Mouse (Mus musculus) forebrain, embryonic 13.5 days (tissue): ENCODE measurements around the gene Ccr10. TPM values are rescaled to one million over a fixed set of nuclear protein-coding genes. Genes with fewer than 3 reads are reported as not detected.

Experiments
- ATAC-seq: fragments of 200-750 bp; cut with Nextera tagmentation; 2 replicates; pipeline ENCODE4 v1.8.0; 2017
- H3K27ac ChIP-seq: fragments of 300-500 bp; sonication (generic); 2 replicates; pipeline ENCODE4 v1.5.1; 2015; ENCODE audit warnings: inconsistent platforms, mild to moderate bottlenecking, moderate library complexity
- H3K27me3 ChIP-seq: fragments of 300-500 bp; sonication (generic); 2 replicates; pipeline ENCODE4 v1.6.1; 2015; ENCODE audit warnings: mild to moderate bottlenecking, inconsistent platforms
- H3K36me3 ChIP-seq: fragments of 300-500 bp; sonication (generic); 2 replicates; pipeline ENCODE4 v1.6.1; 2015; ENCODE audit warnings: mild to moderate bottlenecking, inconsistent platforms; ENCODE audit not compliant: poor library complexity, severe bottlenecking
- H3K4me1 ChIP-seq: fragments of 300-500 bp; sonication (generic); 2 replicates; pipeline ENCODE4 v1.6.1; 2015; ENCODE audit warnings: inconsistent platforms
- H3K4me2 ChIP-seq: fragments of 300-500 bp; sonication (generic); 2 replicates; pipeline ENCODE4 v1.6.1; 2015; ENCODE audit warnings: inconsistent platforms, mild to moderate bottlenecking, moderate library complexity
- H3K4me3 ChIP-seq: fragments of 300-500 bp; sonication (generic); 2 replicates; pipeline ENCODE4 v1.5.1; 2015; ENCODE audit warnings: mild to moderate bottlenecking, inconsistent platforms
- H3K9ac ChIP-seq: fragments of 300-500 bp; sonication (generic); 2 replicates; pipeline ENCODE4 v1.6.1; 2015; ENCODE audit warnings: mild to moderate bottlenecking, inconsistent platforms
- H3K9me3 ChIP-seq: fragments of 300-500 bp; sonication (generic); replicated peaks from 2 replicates; pipeline ENCODE4 v1.6.1; 2016; ENCODE audit warnings: inconsistent platforms
- WGBS: fragments of 180-500 bp; shearing (Covaris S2); methylation state at CpG from one replicate; pipeline ENCODE4 v1.1.7; 2015; 5-methylcytosine and 5-hydroxymethylcytosine counted together
- polyA plus RNA-seq: library from polyadenylated mRNA; unstranded; fragments of >200 nt; fragmentation: Nextera tagmentation; extraction: Ambion mirVana; gene quantifications from 2 replicates; pipeline ENCODE4 v1.2.1, GENCODE M21; 2015

Ccr10 gene
- polyA plus RNA-seq, 1 experiment from 2014 or later: not detected

DNA sequence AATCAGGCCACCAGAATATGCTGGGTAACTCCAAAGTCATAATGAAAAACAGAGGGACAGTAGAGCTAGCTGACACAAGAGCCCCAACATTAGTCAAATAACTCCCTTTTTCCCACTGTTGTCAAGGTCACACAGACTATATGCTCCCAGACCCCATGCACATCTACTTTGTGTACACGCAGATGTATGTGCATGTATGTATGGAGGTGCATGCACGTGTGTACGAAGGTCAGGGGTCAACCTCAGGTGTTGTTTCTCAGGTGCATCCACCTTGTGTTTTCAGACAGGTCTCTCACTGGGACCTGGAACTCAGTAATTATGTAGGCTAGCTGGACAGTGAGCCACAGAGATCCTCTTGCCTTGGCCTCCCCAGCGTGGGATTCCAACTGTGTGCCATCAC lies 10.2 kb upstream of the Ccr10 start:
- H3K27me3 ChIP-seq: 0 out of 2 replicates have a peak, but pooled peaks cover 9% of the 10 kb centered on the region
- H3K9me3 ChIP-seq: no peaks in the 10 kb centered on the region
- no peak overlapping the region for H3K4me2 ChIP-seq
- no peak for ATAC-seq
- H3K9ac ChIP-seq: no peak overlapping the region
- WGBS: 92% methylated on average over 4 of the region's 4 CpGs
- no peak overlapping the region for H3K27ac ChIP-seq
- H3K4me1 ChIP-seq: peaks cover 13% of the 10 kb centered on the region
- H3K36me3 ChIP-seq: no peaks in the 10 kb centered on the region
- H3K4me3 ChIP-seq: no peak overlapping the region

- Histone ChIP-seq H3K36me3 (no peaks in the 10 kb centered on the region), H3K9ac (no peak overlapping the region), H3K27ac (no peak overlapping the region), H3K4me2 (no peak overlapping the region), H3K9me3 (no peaks in the 10 kb centered on the region), H3K4me3 (no peak overlapping the region), H3K4me1 (peaks cover 9% of the 10 kb centered on the region), H3K27me3 (0 out of 2 replicates have a peak, but pooled peaks cover 11% of the 10 kb centered on the region)
- WGBS: 89% methylated on average over 12 of the region's 12 CpGs
- ATAC-seq: no peak
These were observed 9.7 kb upstream of the Ccr10 start for GRCm38 (mm10) chr11:101184984-101185383.

- H3K27ac ChIP-seq: no peak overlapping the region
- H3K36me3 ChIP-seq: no peaks in the 10 kb centered on the region
- no peak overlapping the region for H3K4me2 ChIP-seq
- H3K9ac ChIP-seq: 0 out of 2 replicates have a peak overlapping the region, but pooled peaks have one; percentile 21
- H3K9me3 ChIP-seq: no peaks in the 10 kb centered on the region
- WGBS: 83% methylated on average over 14 of the region's 14 CpGs
- H3K4me1 ChIP-seq: peaks cover 4% of the 10 kb centered on the region; the same call in 1 of the 2 replicates
- H3K27me3 ChIP-seq: peaks cover 30% of the 10 kb centered on the region
- no peak for ATAC-seq
- H3K4me3 ChIP-seq: no peak overlapping the region
These were observed 7.7 kb upstream of the Ccr10 start for GRCm38 (mm10) chr11:101182771-101183517.

GRCm38 (mm10) chr11:101181961-101182360 lies 6.7 kb upstream of the Ccr10 start:
- Histone ChIP-seq H3K9ac (no peak overlapping the region), H3K9me3 (no peaks in the 10 kb centered on the region), H3K27ac (no peak overlapping the region), H3K4me2 (no peak overlapping the region), H3K4me3 (no peak overlapping the region), H3K4me1 (peaks cover 9% of the 10 kb centered on the region), H3K36me3 (no peaks in the 10 kb centered on the region), H3K27me3 (peaks cover 40% of the 10 kb centered on the region)
- 90% methylated on average over 11 of the region's 11 CpGs for WGBS
- ATAC-seq: no peak

GRCm38 (mm10) chr11:101180846-101181740 lies 5.8 kb upstream of the Ccr10 start:
- WGBS: 38% methylated on average over 10 of the region's 10 CpGs

GRCm38 (mm10) chr11:101180261-101180660 lies 5.0 kb upstream of the Ccr10 start:
- Histone ChIP-seq H3K4me1 (peaks cover 25% of the 10 kb centered on the region), H3K9me3 (no peaks in the 10 kb centered on the region), H3K4me2 (no peak overlapping the region), H3K27ac (no peak overlapping the region), H3K27me3 (peaks cover 56% of the 10 kb centered on the region), H3K9ac (no peak overlapping the region), H3K36me3 (no peaks in the 10 kb centered on the region), H3K4me3 (no peak overlapping the region)
- whole genome bisulfite sequencing: 61% methylated on average over 17 of the region's 17 CpGs
- ATAC-seq: no peak

More at GRCm38 (mm10) chr11:101180846-101181740, 5.8 kb upstream of the Ccr10 start:
- H3K27ac ChIP-seq: no peak overlapping the region
- H3K4me3 ChIP-seq: no peak overlapping the region
- H3K4me1 ChIP-seq: peaks cover 18% of the 10 kb centered on the region
- no peak overlapping the region for H3K4me2 ChIP-seq
- ATAC-seq: no peak
- H3K9me3 ChIP-seq: no peaks in the 10 kb centered on the region
- no peak overlapping the region for H3K9ac ChIP-seq
- H3K27me3 ChIP-seq: peaks cover 48% of the 10 kb centered on the region
- H3K36me3 ChIP-seq: no peaks in the 10 kb centered on the region

DNA sequence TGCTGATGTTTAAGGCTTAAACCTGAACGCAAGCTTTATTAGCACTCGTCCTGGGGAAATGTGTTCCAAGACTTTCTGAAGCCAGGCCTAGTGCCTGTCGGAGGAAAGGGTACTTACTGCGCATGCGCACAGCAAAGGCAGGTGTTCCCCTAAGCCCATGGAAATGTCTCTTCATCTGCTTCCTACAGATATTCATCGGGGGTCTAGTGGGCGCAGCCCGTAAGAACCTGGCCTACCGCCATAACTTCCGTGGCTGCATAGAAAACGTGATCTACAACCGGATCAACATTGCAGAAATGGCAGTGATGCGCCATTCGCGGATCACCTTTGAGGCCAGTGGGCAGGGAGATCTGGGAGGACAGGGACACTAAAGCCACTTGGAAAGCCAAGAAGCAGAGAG lies 4.1 kb upstream of the Ccr10 start:
- H3K9me3 ChIP-seq: no peaks in the 10 kb centered on the region
- no peaks in the 10 kb centered on the region for H3K36me3 ChIP-seq
- ATAC-seq: no peak
- no peak overlapping the region for H3K4me3 ChIP-seq
- H3K27me3 ChIP-seq: peaks cover 65% of the 10 kb centered on the region
- no peak overlapping the region for H3K9ac ChIP-seq
- H3K4me2 ChIP-seq: no peak overlapping the region
- H3K27ac ChIP-seq: no peak overlapping the region
- 76% methylated on average over 15 of the region's 15 CpGs for WGBS
- peaks cover 35% of the 10 kb centered on the region for H3K4me1 ChIP-seq

DNA sequence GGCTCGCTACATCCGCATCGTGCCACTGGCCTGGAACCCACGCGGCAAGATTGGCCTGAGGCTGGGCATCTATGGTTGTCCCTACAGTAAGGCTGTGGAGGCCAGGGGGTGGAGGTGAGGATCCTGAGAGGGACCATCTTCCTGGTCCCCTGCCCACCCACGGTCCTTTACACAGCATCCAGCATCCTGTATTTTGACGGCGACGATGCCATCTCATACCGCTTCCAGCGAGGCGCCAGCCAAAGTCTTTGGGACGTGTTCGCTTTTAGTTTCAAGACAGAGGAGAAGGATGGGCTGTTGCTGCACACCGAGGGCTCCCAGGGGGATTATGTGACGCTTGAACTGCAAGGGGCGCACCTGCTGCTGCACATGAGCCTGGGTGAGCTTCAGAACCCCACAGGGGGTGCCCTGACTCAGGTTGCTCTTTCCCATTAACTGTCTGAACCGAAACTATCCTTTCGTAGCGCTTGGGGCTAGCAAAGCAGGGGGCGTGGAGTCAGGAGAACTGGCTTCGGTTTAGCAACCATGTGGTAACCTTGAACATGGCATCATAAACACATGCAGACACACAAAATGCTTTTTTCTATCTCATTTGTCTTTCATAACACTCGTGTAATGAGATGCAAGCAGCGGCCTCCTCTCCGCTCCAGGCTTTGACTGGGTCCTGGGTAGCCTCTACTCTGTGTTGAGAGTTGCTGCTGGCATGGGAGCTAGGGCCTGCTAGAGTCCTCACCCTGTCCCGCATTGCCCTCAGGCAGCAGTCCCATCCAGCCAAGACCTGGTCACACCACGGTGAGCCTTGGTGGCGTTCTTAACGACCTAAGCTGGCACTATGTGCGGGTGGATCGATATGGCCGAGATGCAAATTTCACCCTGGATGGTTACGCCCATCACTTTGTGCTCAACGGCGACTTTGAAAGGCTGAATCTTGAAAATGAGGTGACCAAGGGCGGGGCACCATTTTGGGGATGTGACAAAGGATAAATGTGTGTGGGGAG lies 3.1 kb upstream of the Ccr10 start:
- Histone ChIP-seq H3K4me3 (no peak overlapping the region), H3K27ac (no peak overlapping the region), H3K36me3 (no peaks in the 10 kb centered on the region), H3K4me2 (0 out of 2 replicates have a peak overlapping the region, but pooled peaks have one; percentile 10), H3K9ac (no peak overlapping the region), H3K27me3 (peaks cover 72% of the 10 kb centered on the region), H3K4me1 (peaks cover 44% of the 10 kb centered on the region), H3K9me3 (no peaks in the 10 kb centered on the region)
- 46% methylated on average over 36 of the region's 36 CpGs for WGBS
- ATAC-seq: no peak

DNA sequence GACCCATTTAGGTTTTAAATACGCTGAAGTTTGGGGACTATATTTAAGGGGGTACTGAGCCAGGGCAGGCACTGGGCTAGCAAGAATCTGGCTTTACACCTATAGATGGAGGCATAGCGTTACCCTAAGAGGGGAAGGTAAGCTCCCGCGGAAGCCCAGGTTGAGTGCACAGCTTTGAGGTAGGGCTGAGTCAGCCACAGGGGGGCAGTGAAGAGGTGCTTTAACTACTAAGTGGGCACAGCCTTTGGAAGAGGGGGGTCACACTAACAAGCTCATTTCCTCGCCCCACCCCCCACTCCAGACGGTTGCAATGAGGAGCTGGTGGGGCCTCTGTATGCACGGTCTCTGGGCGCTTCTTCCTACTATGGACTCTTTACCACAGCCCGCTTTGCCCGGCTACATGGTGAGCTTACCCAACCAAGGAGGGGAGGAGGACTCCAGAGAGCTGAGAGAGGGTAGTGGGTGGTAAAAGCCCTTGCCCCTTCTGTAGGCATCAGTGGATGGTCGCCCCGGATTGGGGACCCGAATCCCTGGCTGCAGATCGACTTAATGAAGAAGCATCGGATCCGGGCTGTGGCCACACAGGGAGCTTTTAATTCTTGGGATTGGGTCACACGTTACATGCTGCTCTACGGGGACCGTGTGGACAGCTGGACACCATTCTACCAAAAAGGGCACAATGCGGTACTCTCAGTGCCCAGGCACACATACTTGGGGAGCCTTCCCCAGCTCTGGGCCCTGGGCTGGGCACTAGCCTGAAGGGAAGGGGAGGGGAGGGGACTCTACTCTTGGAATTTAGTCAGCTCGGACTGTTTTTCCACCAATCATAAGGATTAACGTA lies 1.9 kb upstream of the Ccr10 start:
- peak overlapping the region; percentile 56 for H3K4me2 ChIP-seq
- H3K9ac ChIP-seq: 0 out of 2 replicates have a peak overlapping the region, but pooled peaks have one; percentile 16
- H3K36me3 ChIP-seq: no peaks in the 10 kb centered on the region
- ATAC-seq: no peak
- no peak overlapping the region for H3K27ac ChIP-seq
- peaks cover 55% of the 10 kb centered on the region for H3K4me1 ChIP-seq
- peak overlapping the region; percentile 34; the same call in 1 of the 2 replicates for H3K4me3 ChIP-seq
- H3K9me3 ChIP-seq: no peaks in the 10 kb centered on the region
- H3K27me3 ChIP-seq: peaks cover 73% of the 10 kb centered on the region
- 26% methylated on average over 22 of the region's 22 CpGs for WGBS

- peak overlapping the region; percentile 34 for H3K4me3 ChIP-seq
- peak overlapping the region; percentile 56 for H3K4me2 ChIP-seq
- ATAC-seq: no peak
- peaks cover 70% of the 10 kb centered on the region for H3K27me3 ChIP-seq
- H3K9me3 ChIP-seq: no peaks in the 10 kb centered on the region
- no peaks in the 10 kb centered on the region for H3K36me3 ChIP-seq
- H3K27ac ChIP-seq: no peak overlapping the region
- 0% methylated on average over 23 of the region's 25 CpGs for WGBS
- peaks cover 61% of the 10 kb centered on the region for H3K4me1 ChIP-seq
- peak overlapping the region; percentile 51; the same call in 1 of the 2 replicates for H3K9ac ChIP-seq
These were observed 961 bp upstream of the Ccr10 start for GRCm38 (mm10) chr11:101176117-101176691.
